Mouse (Mus musculus) gastrocnemius, postnatal 10 days (tissue): ENCODE results near the gene Gosr1. TPM values are rescaled to one million over a fixed set of nuclear protein-coding genes. Genes with fewer than 3 reads are reported as not detected.
"Not testable (repeated sequence)": the region's sequence is repeated elsewhere in the genome, so short reads cannot be mapped to it uniquely, and the experiment has no call there.

Experiments
- DNase-seq: peaks from one replicate; pipeline ENCODE4 v3.0.0; 2021; ENCODE audit warnings: mixed read lengths
- long read RNA-seq, 2 experiments: library from polyadenylated mRNA; stranded (forward); transcript quantifications; one replicate each; pipeline ENCODE4 v2.0.0; 2021
- total RNA-seq, 2 experiments: library from RNA; stranded (reverse); gene quantifications; 2 replicates each; pipeline ENCODE4 v1.2.3; 2021

Gosr1 gene
- 10 to 100 TPM; 24.6 to 29.8 TPM for total RNA-seq
- long read RNA-seq, experiment 1, full-length matches to known transcripts, result 39 of 43 reads
- long read RNA-seq, experiment 1, partial matches to known transcripts, result 0 of 43 reads
- long read RNA-seq, experiment 1, other reads (novel, unspliced or antisense), result 4 of 43 reads
- long read RNA-seq, experiment 2, full-length matches to known transcripts, result 20 of 24 reads
- long read RNA-seq, experiment 2, partial matches to known transcripts, result 2 of 24 reads
- long read RNA-seq, experiment 2, other reads (novel, unspliced or antisense), result 2 of 24 reads

DNA sequence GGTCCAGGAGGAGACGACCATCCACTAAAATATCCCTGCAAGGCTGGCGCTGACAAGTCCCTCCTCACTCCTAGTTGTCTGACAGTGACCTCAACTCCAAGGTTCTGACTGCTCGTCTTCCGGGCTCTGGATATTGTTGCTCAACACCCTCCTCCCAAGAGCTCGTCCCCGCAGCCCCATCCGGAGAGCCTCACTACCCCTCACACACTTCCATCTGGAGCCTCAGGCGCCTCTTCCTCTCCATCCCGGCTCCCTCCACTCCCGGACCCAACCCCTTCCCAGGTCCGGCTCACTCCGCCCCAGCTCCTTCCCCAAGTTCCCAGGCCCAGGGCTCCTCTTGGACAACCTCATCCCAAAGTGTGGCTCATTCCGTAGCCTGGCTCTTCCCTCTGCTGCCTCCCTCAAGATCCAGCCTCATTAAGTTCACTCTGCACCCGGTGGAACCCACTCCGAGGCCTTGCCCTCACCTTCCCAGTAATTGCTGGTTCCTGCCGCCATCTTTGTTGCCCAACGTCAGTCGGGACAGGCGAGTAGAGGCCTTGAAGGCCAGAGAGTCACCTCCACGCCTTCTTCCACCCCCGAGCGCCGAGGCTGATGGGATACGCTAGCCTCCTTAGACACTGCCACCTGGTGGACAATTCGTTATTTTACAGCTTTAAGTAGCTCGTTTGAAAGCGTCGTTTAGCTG lies at the start of gene Gosr1:
Gene Gosr1 (minus strand): TSS at position 527 of the 688 bp plus-strand sequence.
- DNase-seq, result peak; percentile 82

DNA sequence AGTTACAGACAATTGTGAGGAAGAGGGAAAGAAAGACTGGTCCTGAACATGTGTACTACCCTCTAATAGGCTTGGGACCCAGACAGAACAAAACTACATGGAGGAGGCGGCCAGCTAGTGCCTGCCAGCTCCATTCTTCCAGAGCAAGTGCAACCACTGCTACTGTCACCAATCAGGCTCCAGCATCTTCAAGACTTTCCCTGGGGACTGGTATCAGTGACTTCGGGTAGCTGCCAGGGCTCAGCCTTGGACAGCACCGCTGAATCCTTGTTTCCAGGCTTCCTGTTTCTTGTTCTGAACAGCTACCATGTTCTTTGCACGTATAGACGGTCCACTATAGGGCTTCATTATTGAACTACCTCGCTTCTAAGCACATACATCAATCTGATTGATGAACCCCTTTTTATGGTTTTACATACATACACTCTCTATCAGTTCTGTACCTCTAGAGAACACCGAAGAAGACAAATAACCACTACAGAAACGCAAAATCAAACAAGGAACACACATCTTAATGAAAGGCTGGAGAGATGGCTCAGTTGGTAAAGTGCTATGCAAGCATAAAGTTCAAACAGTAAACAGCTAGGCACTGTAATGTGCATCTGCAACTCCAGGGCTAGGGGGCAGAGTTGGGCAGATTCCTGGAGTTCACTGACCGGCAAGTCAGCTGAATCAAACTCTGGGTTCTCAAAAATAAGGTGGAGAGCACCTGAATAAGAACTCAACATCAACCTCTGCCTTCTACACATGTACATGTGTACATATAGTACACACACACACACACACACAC lies 47.5 kb upstream of the Gosr1 start:
- no peak for DNase-seq

DNA sequence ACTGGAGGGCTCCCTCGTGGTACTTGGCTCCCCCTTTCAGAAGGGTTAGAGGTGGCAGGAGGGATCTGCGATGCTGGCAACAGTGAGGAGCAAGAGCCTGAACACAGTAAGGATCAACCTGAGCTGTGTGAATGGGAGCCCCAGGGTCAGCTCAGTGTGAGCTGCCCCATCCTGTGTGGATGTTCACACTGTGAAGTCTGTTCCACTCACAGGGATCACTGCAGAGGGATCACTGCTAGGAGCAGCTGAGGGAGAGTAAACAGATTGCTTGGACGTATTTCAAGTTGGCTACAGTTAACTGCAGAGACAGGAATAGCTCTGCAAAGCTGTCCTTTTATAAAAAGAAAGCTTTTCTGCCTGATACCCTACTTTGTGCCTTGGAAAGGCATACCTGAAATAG lies 46.1 kb upstream of the Gosr1 start:
- no peak for DNase-seq

DNA sequence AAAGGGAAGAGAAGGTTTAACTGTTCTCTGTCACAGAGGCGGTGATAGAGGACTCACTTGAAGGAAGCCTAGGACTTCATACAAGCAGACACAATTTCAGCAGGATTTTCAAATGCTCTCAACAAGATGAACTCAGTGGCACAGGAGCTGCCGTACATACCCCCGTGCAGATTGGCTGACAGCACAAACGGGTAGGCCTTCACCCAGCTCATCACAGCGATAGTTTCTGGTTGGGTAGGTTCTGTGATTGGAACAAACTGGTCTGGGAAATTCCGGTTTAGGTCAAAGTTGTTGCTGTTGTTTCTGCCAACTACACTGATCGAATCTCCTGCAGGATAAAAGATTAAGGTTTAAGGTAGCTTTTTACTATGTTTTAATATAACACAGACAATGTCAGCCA lies 45.2 kb upstream of the Gosr1 start:
- no peak for DNase-seq

DNA sequence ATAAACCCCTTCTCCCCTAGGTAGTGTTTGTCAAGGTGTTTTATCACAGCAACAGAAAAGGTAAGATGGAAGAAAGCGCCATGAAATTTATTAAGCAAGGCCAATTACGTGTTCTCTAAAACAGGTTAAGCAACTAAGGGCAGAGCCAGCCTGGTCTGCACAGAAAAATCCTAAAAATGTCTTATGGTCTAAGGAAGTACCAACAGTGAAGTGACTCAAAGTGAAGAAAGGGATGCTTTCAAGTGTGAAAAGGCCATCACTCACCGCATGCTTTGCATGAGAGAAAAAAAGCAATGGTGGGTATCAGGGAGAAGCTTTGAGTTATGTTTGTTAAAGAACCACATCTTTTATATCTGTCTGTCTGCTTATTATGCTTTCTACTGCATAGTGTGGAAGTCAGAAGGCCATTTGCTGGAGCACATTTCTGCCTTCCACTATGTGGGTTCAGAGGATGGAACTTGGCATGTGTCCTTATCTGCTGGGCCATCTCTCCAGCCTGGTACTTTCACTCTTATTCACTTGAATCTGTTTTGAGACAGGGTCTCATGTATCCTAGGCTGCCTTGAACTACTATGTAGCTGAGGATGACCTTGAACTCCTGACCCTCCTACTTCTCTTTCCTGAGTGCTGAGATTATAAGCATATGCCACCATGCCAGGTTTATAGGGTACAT lies 43.8 kb upstream of the Gosr1 start:
- DNase-seq, result no peak

DNA sequence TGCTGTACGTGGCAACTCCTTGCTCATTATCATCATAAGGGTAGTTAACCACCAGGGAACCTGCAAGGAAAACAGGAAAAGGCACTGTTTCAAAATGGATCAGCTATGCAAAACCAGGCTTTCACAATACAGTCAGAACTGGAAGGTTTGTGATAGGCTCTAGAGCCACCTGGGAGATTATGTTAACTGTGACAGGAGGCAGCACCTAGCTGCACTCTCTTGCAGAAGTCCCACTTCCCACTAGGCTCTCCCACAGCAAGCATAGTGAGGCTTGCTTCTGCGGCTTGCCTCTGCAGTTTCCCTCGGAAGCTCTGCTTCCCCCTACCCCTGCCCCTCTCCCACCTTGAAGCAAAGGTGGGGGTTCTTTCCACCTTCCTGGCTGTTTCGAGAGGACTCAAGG lies 42.6 kb upstream of the Gosr1 start:
- no peak for DNase-seq

DNA sequence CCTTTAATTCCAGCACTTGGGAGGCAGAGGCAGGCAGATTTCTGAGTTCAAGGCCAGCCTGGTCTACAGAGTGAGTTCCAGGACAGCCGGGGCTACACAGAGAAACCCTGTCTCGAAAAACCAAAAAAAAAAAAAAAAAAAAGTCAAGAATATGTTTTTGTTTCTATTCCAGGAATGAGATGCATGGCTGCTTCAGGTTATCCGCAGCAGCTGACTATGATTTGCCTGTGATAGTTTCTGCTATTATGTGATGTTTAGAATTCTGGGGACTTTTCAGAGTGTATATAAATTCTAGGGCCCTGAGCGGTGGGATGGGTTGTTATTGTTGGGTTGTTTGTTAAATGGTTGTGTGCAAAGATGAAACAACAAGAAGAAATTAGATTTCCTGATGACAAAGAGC lies 41.7 kb upstream of the Gosr1 start:
- DNase-seq, result not testable (repeated sequence)

DNA sequence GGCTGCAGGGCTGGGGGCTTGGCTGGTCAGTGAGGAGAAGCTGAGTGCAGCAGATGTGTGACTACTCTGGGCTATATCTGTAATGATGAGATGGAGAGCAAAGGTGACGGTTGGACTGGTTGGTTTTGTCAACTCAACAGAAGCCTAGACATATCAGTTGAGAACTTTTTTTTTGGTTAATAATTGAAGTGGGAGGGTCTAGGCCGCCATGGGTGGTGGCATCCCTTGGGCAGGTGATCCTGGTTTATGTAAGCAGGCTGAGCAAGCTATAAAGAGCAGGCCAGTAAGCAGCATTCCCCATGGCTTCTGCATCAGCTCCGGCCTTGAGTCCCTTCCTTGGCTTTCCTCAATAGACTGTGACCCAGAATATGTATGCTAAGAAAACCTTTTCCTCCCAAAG lies 39.9 kb upstream of the Gosr1 start:
- no peak for DNase-seq

DNA sequence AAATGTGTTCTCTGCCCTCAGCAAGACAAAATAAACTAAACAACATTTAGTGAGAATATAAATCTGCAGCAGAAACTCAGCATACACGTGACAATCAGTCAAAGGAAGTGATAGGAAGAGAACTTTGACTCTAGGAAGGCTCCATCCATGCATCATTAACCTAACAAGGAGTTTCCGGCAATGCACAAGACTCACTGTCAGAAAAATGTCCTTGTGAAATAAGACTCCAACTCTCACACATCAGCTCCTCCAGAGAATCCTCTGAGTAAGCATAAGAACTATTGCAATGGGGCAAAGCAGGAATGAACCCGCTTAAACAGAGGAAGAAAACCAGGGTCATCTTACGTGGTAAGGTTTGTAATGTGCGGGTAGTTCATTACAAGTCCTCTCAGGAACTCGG lies 33.9 kb upstream of the Gosr1 start:
- no peak for DNase-seq

DNA sequence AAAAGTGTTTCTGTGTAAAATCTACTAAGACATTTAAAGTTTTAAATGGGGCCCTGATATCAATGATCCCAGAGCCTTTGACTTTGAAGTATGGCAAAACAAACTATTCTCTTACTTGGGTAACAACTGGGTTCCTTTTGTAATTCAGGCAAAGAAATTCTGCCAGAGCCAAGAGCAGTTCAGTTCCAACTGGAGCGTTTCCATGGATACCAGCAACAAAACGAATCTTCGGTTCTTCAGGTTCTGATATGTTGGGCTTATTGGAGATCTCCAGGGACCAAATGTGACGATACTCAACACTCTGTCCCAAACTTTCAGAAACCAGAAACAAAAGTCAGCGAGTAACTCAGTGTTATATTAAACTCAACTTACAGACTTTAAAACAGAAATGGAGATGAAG lies 31.9 kb upstream of the Gosr1 start:
- DNase-seq, result no peak

DNA sequence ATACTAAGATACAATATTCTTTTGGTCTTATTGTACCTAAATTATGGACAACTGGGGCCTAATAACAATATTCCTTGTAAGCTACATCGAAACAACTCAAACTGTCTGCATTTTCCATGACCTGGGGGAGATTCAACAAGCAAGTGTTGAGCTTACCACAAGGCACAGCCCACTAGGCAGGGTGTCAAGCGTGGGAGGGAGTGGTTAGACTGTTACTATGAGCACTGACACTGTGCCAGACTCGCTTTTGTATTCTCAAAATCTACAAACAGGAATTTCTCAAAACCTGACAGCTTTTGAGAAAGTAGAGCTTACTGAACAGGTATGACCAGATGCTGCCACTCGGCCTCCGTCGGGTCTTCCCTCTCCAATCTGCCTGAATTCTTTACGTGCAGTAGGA lies 28.0 kb upstream of the Gosr1 start:
- DNase-seq, result no peak

DNA sequence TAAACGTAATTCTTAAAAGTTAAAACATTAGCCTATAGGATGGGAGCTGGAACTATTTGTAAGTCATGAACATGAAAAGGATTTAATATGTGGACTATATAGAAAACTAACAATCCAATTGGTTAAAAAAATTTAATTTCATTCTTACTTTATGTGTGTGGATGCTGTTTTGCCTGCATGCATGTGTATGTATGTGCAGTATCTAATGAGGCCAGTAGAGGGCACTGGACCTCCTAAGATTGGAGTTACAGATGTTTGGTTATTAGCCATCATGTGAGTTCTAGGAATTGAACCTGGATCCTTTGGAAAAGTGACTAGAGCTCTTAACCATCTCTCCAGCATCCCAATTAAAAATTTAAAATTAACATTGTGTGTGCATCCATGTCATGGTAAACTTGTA lies 25.9 kb upstream of the Gosr1 start:
- peak; percentile 47 for DNase-seq

DNA sequence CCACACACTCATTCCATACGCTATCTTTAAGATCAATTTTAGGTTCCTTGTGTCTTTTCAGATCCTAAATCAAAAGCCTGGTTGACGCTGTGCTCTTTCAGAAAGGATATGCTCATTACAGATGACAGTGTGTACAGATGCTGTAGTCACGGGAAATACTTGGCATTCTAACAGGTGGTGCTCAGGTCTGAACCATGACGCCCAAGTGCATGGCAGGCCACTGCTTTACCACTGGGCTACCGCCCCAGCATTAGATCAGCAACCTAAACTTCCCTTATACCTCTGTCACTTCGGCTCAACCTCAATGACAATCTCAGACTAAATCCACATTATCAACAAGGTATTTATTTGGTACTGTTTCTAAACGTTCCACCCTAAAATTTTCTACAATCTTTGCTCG lies 12.2 kb upstream of the Gosr1 start:
- no peak for DNase-seq

DNA sequence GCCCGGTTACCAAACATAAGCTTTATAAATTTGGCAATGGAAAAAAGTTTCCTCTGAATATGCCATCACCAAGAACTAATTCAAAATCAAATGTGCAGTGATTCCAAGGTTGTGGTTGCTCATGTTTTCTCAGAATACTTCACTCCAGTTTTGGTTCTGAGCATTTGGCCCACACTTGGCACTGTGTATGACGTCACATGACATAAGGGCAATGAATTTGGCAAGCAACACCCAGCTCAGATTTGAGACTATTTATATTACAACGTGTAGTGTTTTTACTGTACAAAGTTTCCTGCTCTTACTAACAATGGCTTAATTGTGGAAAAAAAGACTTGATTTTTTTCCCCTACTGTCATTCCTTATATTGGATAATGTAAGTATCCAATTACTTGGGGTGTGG lies 10.4 kb upstream of the Gosr1 start:
- DNase-seq, result no peak

DNA sequence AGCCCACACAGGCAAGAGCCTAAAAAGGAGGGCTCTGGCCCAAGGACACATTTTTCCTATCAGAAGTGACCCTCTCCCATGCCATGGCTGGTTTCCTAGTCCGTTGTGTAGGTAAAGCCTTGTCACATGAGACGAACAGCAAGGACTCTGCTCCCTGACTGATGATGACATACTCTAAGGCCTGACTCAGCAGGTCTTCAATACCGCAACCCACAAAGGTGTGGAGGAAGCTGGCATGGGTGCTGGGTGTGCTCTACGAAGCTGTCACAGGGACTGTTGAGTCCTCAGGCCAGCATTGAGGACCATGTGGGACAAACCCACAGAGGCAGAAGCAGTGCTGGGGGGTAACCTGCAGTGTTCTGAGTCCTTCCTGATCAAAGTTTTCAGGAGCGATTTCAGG lies 7.2 kb upstream of the Gosr1 start:
- no peak for DNase-seq

DNA sequence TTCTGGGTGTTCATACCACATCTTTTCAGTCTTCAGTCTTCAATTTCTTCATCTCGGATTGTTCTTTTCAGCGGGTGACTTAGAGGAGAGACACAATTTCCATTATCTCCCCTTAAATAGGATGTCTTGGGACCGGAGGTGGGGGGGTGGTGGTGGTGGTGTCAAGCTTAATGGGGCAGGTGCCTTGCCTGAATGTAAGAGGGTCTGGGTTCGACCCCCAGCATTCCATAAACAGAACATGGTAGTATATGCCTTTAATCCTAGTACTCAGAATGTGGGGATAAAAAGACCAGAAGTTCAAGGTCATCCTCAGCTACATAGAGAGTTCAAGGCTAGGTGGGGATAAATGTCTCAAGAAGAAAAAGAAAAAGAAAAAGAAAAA lies 353 bp upstream of the Gosr1 start:
- no peak for DNase-seq

DNA sequence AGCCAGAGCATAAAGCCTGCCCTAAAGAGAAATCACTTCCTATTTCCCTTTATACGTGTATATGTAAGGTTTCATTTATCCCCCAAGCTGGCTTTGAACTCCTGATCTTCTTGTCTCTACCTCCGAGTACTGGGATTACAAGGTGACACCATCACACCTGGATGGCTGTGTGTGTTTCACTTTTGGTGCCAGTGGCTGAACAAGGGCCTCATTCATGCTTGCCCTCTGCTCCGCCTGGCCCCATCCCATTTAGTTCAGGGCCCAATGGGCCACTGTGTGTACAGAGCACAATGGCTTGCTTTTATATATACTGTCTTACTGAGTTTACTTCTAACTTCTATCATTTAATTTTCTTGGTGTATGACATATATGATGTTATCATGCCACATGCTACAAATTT lies 11.1 kb downstream of the Gosr1 start:
- no peak for DNase-seq

DNA sequence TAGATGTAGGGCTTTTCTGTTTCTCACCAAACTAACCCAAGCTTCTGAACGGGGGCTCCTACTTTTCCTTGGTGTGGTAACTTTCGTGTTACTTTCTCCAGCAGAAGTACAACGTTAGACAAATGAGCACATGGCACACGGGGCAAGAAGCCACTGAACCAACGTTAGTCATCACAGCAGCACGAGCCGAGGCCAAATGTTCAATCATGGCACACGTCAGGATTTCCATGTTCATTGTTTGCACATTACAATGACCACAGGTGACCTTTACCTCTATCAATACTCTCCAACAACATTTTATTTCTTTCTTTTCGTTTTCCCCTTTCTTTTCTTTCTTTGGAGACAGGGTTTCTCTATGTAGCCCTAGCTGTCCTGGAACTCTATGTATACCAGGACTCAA lies 14.6 kb downstream of the Gosr1 start:
- DNase-seq, result no peak

DNA sequence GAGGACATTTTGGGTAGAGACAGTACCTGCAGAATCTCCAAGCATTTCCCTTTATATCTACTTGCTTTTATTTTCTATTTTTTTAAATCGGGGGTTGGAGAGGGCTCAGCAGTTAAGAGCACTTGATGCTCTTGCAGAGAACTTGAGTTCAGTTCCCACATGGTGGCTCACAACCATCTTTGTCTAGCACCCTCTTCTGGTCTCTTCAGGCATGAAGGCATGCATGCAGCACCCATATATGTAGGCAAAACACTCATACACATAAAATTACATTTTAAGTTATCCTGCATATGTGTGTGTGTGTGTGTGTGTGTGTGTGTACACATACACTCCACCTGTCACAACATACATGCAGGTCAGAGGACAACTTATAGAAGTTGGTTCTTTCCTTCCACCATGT lies 17.5 kb downstream of the Gosr1 start:
- no peak for DNase-seq

DNA sequence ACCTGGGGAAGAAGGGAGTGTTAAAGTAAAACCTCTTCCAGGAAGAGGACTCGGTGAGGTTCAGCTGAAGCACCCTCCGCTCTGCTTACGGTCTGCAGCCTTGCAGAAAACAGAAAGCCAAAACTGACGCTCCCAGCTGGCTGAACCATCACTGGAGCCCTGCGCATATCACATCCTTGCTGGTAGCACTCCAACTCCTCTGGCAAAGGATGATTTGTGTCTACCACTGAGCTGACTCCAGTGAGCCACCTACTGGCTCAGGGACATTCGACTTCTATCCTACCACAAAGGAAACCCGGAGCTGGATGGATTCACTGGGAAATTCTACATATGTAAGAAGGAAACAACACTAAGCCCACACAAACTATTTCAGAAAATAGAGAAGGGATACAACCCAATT lies 18.8 kb downstream of the Gosr1 start:
- peak; percentile 40 for DNase-seq

DNA sequence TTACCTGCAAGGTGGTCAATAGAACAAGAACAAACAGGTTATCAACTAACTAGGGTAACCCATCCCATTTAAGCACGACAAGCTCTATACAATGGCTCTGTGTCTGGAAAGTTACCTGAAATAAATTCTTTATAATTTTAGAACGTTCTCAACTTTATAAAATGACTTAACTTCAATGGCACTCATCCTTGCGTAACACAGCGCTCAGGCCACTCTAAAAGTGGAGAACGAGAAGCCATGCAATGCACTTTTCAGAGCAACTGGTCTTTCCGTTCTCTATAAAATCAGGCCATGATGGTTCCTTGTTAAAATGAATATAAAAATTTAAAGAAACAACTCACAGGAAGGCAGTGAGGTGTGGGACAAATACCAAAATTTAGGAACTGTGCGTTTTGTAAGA lies 20.9 kb downstream of the Gosr1 start:
- DNase-seq, result no peak

DNA sequence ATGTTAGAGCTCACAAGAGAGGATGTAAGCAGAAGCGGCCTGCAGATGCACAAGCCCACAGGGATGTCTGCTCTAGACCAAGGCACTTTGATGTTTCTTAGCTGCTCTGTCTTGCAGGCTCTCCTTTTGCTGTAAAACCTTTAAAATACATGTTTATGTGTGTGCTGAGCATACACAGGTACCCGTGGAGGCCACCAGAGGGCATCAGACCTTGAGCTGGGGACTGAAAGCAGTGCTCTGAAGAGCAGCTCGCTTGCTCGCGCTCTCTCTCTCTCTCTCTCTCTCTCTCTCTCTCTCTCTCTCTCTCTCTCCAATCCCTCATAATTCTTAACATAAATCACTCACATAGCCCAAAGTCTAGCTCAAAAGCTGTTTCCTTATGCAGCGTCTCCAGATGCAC lies 24.3 kb downstream of the Gosr1 start:
- peak; percentile 18 for DNase-seq

DNA sequence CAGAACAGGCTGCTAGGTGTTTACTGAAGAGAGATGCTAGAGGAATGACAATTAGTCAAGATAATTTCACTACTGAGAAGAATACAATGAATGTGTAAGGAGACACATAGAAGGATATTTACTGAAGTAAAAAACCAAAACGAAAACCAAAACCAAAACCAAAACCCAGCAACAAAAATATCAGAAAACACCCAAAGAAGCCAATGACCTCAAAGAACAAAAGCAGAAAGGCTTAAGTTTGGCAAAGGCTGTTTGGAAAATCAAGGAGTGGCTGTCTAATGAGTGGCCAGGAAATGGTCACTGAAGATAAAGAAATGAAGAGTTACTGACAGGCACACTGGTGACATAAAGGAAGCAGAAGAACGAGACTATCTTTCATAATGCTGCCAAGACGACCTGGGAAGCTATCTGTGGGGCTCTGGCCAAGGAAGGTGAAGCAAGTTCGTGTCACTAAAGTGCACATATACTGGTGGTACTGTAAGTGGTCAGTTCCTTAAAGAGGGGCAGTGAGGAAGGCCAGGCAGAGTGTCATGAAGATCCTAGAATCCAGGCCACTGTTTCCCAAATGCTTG lies 27.5 kb downstream of the Gosr1 start:
- no peak for DNase-seq
